Mouse (Mus musculus) MEL (cell line): ENCODE data around the gene Rcsd1. TPM values are rescaled to one million over a fixed set of nuclear protein-coding genes. Genes with fewer than 3 reads are reported as not detected.

ENCODE experiments used
- DNase-seq: peaks from one replicate; pipeline ENCODE4 v3.0.0; 2011; ENCODE audit warnings: low read depth, low spot score
- H3K27ac ChIP-seq: 2 replicates; pipeline ENCODE4 v1.5.1; 2012; ENCODE audit warnings: low read depth, mild to moderate bottlenecking, control low read depth, low read length, moderate library complexity; ENCODE audit not compliant: control insufficient read depth
- H3K27me3 ChIP-seq, 2 experiments: fragments of 150-350 bp in 1 of 2; sonication (generic) in 1 of 2; 2 replicates each; pipeline ENCODE4 v1.6.1; 2012; ENCODE audit warnings: low read length in 2 of 2, mild to moderate bottlenecking in 2 of 2, improper control_type of control experiment in 1 of 2, moderate library complexity in 1 of 2; ENCODE audit not compliant: insufficient read depth in 2 of 2, control insufficient read depth in 1 of 2
- H3K36me3 ChIP-seq, 2 experiments: 2 replicates each; pipeline ENCODE4 v1.6.1; 2012 to 2014; ENCODE audit warnings: low read length in 2 of 2, improper control_type of control experiment in 1 of 2, inconsistent platforms in 1 of 2, mild to moderate bottlenecking in 1 of 2; ENCODE audit not compliant: insufficient read depth in 2 of 2, control insufficient read depth in 1 of 2
- H3K4me1 ChIP-seq, 2 experiments: fragments of 150-350 bp in 1 of 2; sonication (generic) in 1 of 2; 2 replicates each; pipeline ENCODE4 v1.6.1; 2012; ENCODE audit warnings: low read length in 2 of 2, improper control_type of control experiment in 1 of 2, mild to moderate bottlenecking in 1 of 2; ENCODE audit not compliant: insufficient read depth in 2 of 2, control insufficient read depth in 1 of 2
- H3K4me3 ChIP-seq, 2 experiments: fragments of 150-350 bp in 1 of 2; sonication (generic) in 1 of 2; 2 replicates each; pipeline ENCODE4 v1.5.1; 2012; ENCODE audit warnings: low read depth in 2 of 2, low read length in 2 of 2, mild to moderate bottlenecking in 2 of 2, moderate library complexity in 2 of 2, control low read depth in 1 of 2, improper control_type of control experiment in 1 of 2; ENCODE audit not compliant: control insufficient read depth in 1 of 2, insufficient read depth in 1 of 2
- H3K79me2 ChIP-seq: 2 replicates; pipeline ENCODE4 v1.6.1; 2012; ENCODE audit warnings: mild to moderate bottlenecking, low read length, moderate library complexity; ENCODE audit not compliant: control insufficient read depth, poor library complexity, insufficient read depth
- H3K9ac ChIP-seq: 2 replicates; pipeline ENCODE4 v1.6.1; 2012; ENCODE audit warnings: low read depth, mild to moderate bottlenecking, control low read depth, low read length, moderate library complexity; ENCODE audit not compliant: control insufficient read depth, poor library complexity, severe bottlenecking
- H3K9me3 ChIP-seq: fragments of 150-350 bp; sonication (generic); replicated peaks from 2 replicates; pipeline ENCODE4 v1.6.1; 2012; ENCODE audit warnings: mild to moderate bottlenecking, low read length, improper control_type of control experiment, moderate library complexity; ENCODE audit not compliant: insufficient read depth
- BHLHE40 ChIP-seq: IDR thresholded peaks from 2 replicates; pipeline ENCODE4 v1.6.1; 2012; ENCODE audit warnings: low read depth, mild to moderate bottlenecking, inconsistent platforms, low read length, improper control_type of control experiment, borderline replicate concordance
- CHD1 ChIP-seq: IDR thresholded peaks from 2 replicates; pipeline ENCODE4 v1.6.1; 2012; ENCODE audit warnings: low read depth, mild to moderate bottlenecking, inconsistent platforms, low read length, improper control_type of control experiment
- CTCF ChIP-seq, 3 experiments: IDR thresholded peaks in 2 of 3; conservative IDR thresholded peaks in 1 of 3; 2 replicates each; pipeline ENCODE4 v1.5.1; 2011 to 2012; ENCODE audit warnings: low read length in 3 of 3, low read depth in 2 of 3, mild to moderate bottlenecking in 2 of 3, improper control_type of control experiment in 1 of 3, inconsistent platforms in 1 of 3, mixed read lengths in 1 of 3, moderate library complexity in 1 of 3; ENCODE audit not compliant: control insufficient read depth in 1 of 3, insufficient read depth in 1 of 3, poor library complexity in 1 of 3, severe bottlenecking in 1 of 3
- E2F4 ChIP-seq: IDR thresholded peaks from 2 replicates; pipeline ENCODE4 v1.6.1; 2011; ENCODE audit warnings: low read depth, low read length, improper control_type of control experiment, borderline replicate concordance
- EP300 ChIP-seq, 2 experiments: IDR thresholded peaks; 2 replicates each; pipeline ENCODE4 v1.6.1; 2011; ENCODE audit warnings: improper control_type of control experiment in 2 of 2, low read length in 2 of 2, low read depth in 1 of 2, mild to moderate bottlenecking in 1 of 2
- GABPA ChIP-seq: IDR thresholded peaks from 2 replicates; pipeline ENCODE4 v1.6.1; 2012; ENCODE audit warnings: low read depth, mild to moderate bottlenecking, inconsistent platforms, low read length, improper control_type of control experiment, moderate library complexity
- GATA1 ChIP-seq: IDR thresholded peaks from 2 replicates; pipeline ENCODE4 v1.6.1; 2011; ENCODE audit warnings: low read depth, low read length, improper control_type of control experiment
- HCFC1 ChIP-seq: IDR thresholded peaks from 2 replicates; pipeline ENCODE4 v1.6.1; 2012; ENCODE audit warnings: low read depth, mild to moderate bottlenecking, inconsistent platforms, low read length, improper control_type of control experiment, moderate library complexity
- JUND ChIP-seq: IDR thresholded peaks from 2 replicates; pipeline ENCODE4 v1.6.1; 2011; ENCODE audit warnings: low read depth, mild to moderate bottlenecking, improper control_type of control experiment, low read length
- KAT2A ChIP-seq: conservative IDR thresholded peaks from 2 replicates; pipeline ENCODE4 v1.6.1; 2012; ENCODE audit warnings: low read depth, low read length, improper control_type of control experiment, inconsistent platforms
- MEF2A ChIP-seq: IDR thresholded peaks from 2 replicates; pipeline ENCODE4 v1.6.1; 2014; ENCODE audit warnings: low read depth, mild to moderate bottlenecking, inconsistent platforms, low read length, improper control_type of control experiment; ENCODE audit not compliant: poor library complexity, insufficient replicate concordance, severe bottlenecking; ENCODE audit errors: extremely low read depth
- MYB ChIP-seq: IDR thresholded peaks from 2 replicates; pipeline ENCODE4 v1.6.1; 2011; ENCODE audit warnings: mild to moderate bottlenecking, low read depth, low read length, improper control_type of control experiment
- MYC ChIP-seq: IDR thresholded peaks from 2 replicates; pipeline ENCODE4 v1.6.1; 2011; ENCODE audit warnings: low read depth, mild to moderate bottlenecking, low read length, improper control_type of control experiment, moderate library complexity
- NELFE ChIP-seq: IDR thresholded peaks from 2 replicates; pipeline ENCODE4 v1.6.1; 2011; ENCODE audit warnings: low read depth, low read length, improper control_type of control experiment
- NRF1 ChIP-seq: IDR thresholded peaks from 2 replicates; pipeline ENCODE4 v1.6.1; 2014; ENCODE audit warnings: low read depth, mild to moderate bottlenecking, inconsistent platforms, low read length, improper control_type of control experiment, moderate library complexity; ENCODE audit not compliant: poor library complexity, insufficient read depth, severe bottlenecking
- POLR2A ChIP-seq, 2 experiments: IDR thresholded peaks; 2 replicates each; pipeline ENCODE4 v1.6.1; 2011 to 2012; ENCODE audit warnings: low read length in 2 of 2, mild to moderate bottlenecking in 2 of 2, control low read depth in 1 of 2, improper control_type of control experiment in 1 of 2, low read depth in 1 of 2, moderate library complexity in 1 of 2; ENCODE audit not compliant: control insufficient read depth in 1 of 2, insufficient read depth in 1 of 2, poor library complexity in 1 of 2
- POLR2AphosphoS2 ChIP-seq: IDR thresholded peaks from 2 replicates; pipeline ENCODE4 v1.6.1; 2011; ENCODE audit warnings: low read length, improper control_type of control experiment
- RAD21 ChIP-seq: IDR thresholded peaks from 2 replicates; pipeline ENCODE4 v1.6.1; 2011; ENCODE audit warnings: mild to moderate bottlenecking, low read depth, low read length, improper control_type of control experiment
- RCOR1 ChIP-seq: IDR thresholded peaks from 2 replicates; pipeline ENCODE4 v1.6.1; 2012; ENCODE audit warnings: low read depth, mild to moderate bottlenecking, inconsistent platforms, low read length, improper control_type of control experiment
- SIN3A ChIP-seq: IDR thresholded peaks from 2 replicates; pipeline ENCODE4 v1.6.1; 2012; ENCODE audit warnings: low read length, improper control_type of control experiment, inconsistent platforms
- SMC3 ChIP-seq: IDR thresholded peaks from 2 replicates; pipeline ENCODE4 v1.6.1; 2011; ENCODE audit warnings: low read depth, low read length, improper control_type of control experiment
- TAL1 ChIP-seq: IDR thresholded peaks from 2 replicates; pipeline ENCODE4 v1.6.1; 2012; ENCODE audit warnings: mild to moderate bottlenecking, inconsistent platforms, low read length, moderate library complexity, mixed read lengths
- ZKSCAN1 ChIP-seq: IDR thresholded peaks from 2 replicates; pipeline ENCODE4 v1.6.1; 2012; ENCODE audit warnings: low read depth, mild to moderate bottlenecking, inconsistent platforms, low read length, improper control_type of control experiment, moderate library complexity
- ZMIZ1 ChIP-seq: IDR thresholded peaks from 2 replicates; pipeline ENCODE4 v1.6.1; 2012; ENCODE audit warnings: low read depth, mild to moderate bottlenecking, inconsistent platforms, low read length, improper control_type of control experiment, moderate library complexity
- polyA plus RNA-seq, 2 experiments: library from polyadenylated mRNA; stranded (reverse) in 1 of 2; unstranded in 1 of 2; fragments of >175 nt in 1 of 2; fragments of >200 nt in 1 of 2; gene quantifications; 2 replicates each; pipeline versions ENCODE4 v1.2.1 to v1.2.4; 2012; ENCODE audit warnings: low replicate concordance in 2 of 2, low read depth in 1 of 2; ENCODE audit not compliant: insufficient read length in 2 of 2, insufficient read depth in 1 of 2, missing spikeins in 1 of 2
- total RNA-seq: library from RNA; depleted of rRNA; stranded (reverse); fragments of 300-350 nt; gene quantifications from 2 replicates; pipeline ENCODE4 v1.2.3, GENCODE M21; 2012

Rcsd1 gene
- total and polyA plus RNA-seq, 3 experiments = 19.0 to 38.0 TPM; not detected in 1

GRCm38 (mm10) chr1:165709629-165710256 is at the start of gene Rcsd1 (continued):
- TF ChIP-seq CHD1 = no peak

- Histone ChIP-seq H3K4me3 (no peak overlapping the region), H3K4me1 (0 out of 4 replicates have a peak, but pooled peaks cover 0 to 5% of the 10 kb centered on the region in 2 experiments), H3K27me3 (no peaks in the 10 kb centered on the region), H3K9me3 (no peaks in the 10 kb centered on the region), H3K27ac (no peak overlapping the region), H3K36me3 (no peaks in the 10 kb centered on the region), H3K9ac (no peak overlapping the region), H3K79me2 (no peaks in the 10 kb centered on the region)
- TF ChIP-seq POLR2A (IDR thresholded peaks at IDR 0.05; ENCODE audit: control insufficient read depth in 1 of 2, insufficient read depth in 1 of 2, low read depth in 1 of 2, low read length in 2 of 2, poor library complexity in 1 of 2) (no peak), CHD1 (no peak), POLR2AphosphoS2 (no peak), RAD21 (no peak), SMC3 (no peak), KAT2A (no peak), CTCF (IDR thresholded peaks at IDR 0.05 in 2 of 3, conservative IDR thresholded peaks at IDR 0.05 in 1 of 3; ENCODE audit: control insufficient read depth in 1 of 3, insufficient read depth in 1 of 3, low read depth in 2 of 3, low read length in 3 of 3, poor library complexity in 1 of 3, severe bottlenecking in 1 of 3) (no peak), HCFC1 (no peak), ZMIZ1 (no peak), SIN3A (no peak), NRF1 (no peak), GABPA (no peak), NELFE (no peak), ZKSCAN1 (no peak), RCOR1 (no peak)
- no peak for DNase-seq
Observed at GRCm38 (mm10) chr1:165755194-165755593, 45.6 kb upstream of the Rcsd1 start.

GRCm38 (mm10) chr1:165754205-165754604 is 44.6 kb upstream of the Rcsd1 start:
- TF ChIP-seq RAD21 (no peak), CTCF (IDR thresholded peaks at IDR 0.05 in 2 of 3, conservative IDR thresholded peaks at IDR 0.05 in 1 of 3; ENCODE audit: control insufficient read depth in 1 of 3, insufficient read depth in 1 of 3, low read depth in 2 of 3, low read length in 3 of 3, poor library complexity in 1 of 3, severe bottlenecking in 1 of 3) (no peak), POLR2AphosphoS2 (no peak), E2F4 (no peak), MYC (no peak), GATA1 (no peak), MYB (no peak), BHLHE40 (no peak), JUND (no peak), MEF2A (no peak), ZMIZ1 (no peak), POLR2A (IDR thresholded peaks at IDR 0.05; ENCODE audit: control insufficient read depth in 1 of 2, insufficient read depth in 1 of 2, low read depth in 1 of 2, low read length in 2 of 2, poor library complexity in 1 of 2) (no peak), TAL1 (no peak), SIN3A (no peak), EP300 (IDR thresholded peaks at IDR 0.05; ENCODE audit: low read depth in 1 of 2, low read length in 2 of 2) (no peak)
- TF ChIP-seq, all 39 proteins: peak for 0
- no peak overlapping the region for H3K9ac ChIP-seq
- H3K79me2 ChIP-seq = no peaks in the 10 kb centered on the region
- 0 out of 4 replicates have a peak, but pooled peaks cover 0 to 5% of the 10 kb centered on the region in 2 experiments for H3K4me1 ChIP-seq
- no peak for DNase-seq
- no peak overlapping the region for H3K4me3 ChIP-seq
- no peaks in the 10 kb centered on the region for H3K9me3 ChIP-seq
- no peaks in the 10 kb centered on the region for H3K36me3 ChIP-seq
- H3K27me3 ChIP-seq = no peaks in the 10 kb centered on the region
- H3K27ac ChIP-seq = no peak overlapping the region
